Mouse (Mus musculus): Measurements from ENCODE around the gene Pbx2.

The Pbx2 gene

GRCm38 (mm10) chr17:34578070-34578469 is 13.0 kb upstream of the Pbx2 start:
- in situ Hi-C loops (cut with MboI, MseI): no loop called here

- in situ Hi-C loops (cut with MboI, MseI): no loop called here
Observed at GRCm38 (mm10) chr17:34582528-34582927, 8.5 kb upstream of the Pbx2 start.

GRCm38 (mm10) chr17:34583397-34583796 is 7.7 kb upstream of the Pbx2 start:
- in situ Hi-C loops (cut with MboI, MseI): no loop called here

- in situ Hi-C loops (cut with MboI, MseI): no loop called here
Observed at GRCm38 (mm10) chr17:34583819-34584218, 7.2 kb upstream of the Pbx2 start.

- in situ Hi-C loops (cut with MboI, MseI): no loop called here
Observed at GRCm38 (mm10) chr17:34585121-34585520, 5.9 kb upstream of the Pbx2 start.

- in situ Hi-C loops (cut with MboI, MseI): no loop called here
Observed at GRCm38 (mm10) chr17:34585877-34586771, 4.9 kb upstream of the Pbx2 start.

GRCm38 (mm10) chr17:34586796-34587422 is 4.2 kb upstream of the Pbx2 start:
- in situ Hi-C loops (cut with MboI, MseI): no loop called here

GRCm38 (mm10) chr17:34587423-34587811 is 3.6 kb upstream of the Pbx2 start:
- in situ Hi-C loops (cut with MboI, MseI): no loop called here

- in situ Hi-C loops (cut with MboI, MseI): no loop called here
Observed at GRCm38 (mm10) chr17:34587814-34588213, 3.3 kb upstream of the Pbx2 start.

GRCm38 (mm10) chr17:34588767-34589166 is 2.3 kb upstream of the Pbx2 start:
- in situ Hi-C loops (cut with MboI, MseI): no loop called here

GRCm38 (mm10) chr17:34589206-34589605 is 1.9 kb upstream of the Pbx2 start:
- in situ Hi-C loops (cut with MboI, MseI): no loop called here

- in situ Hi-C loops (cut with MboI, MseI): no loop called here
Observed at GRCm38 (mm10) chr17:34589681-34590101, 1.4 kb upstream of the Pbx2 start, which contains the start of gene Gpsm3. Gene Gpsm3, plus strand, starts transcription at chr17:34589806.

- in situ Hi-C loops (cut with MboI, MseI): no loop called here
Observed at GRCm38 (mm10) chr17:34590154-34590987, 695 bp upstream of the Pbx2 start.

GRCm38 (mm10) chr17:34591994-34592375 is 919 bp downstream of the Pbx2 start:
- in situ Hi-C loops (cut with MboI, MseI): no loop called here

GRCm38 (mm10) chr17:34592581-34593549 is 1.8 kb downstream of the Pbx2 start:
- in situ Hi-C loops (cut with MboI, MseI): no loop called here

GRCm38 (mm10) chr17:34593752-34594525 is 2.9 kb downstream of the Pbx2 start:
- in situ Hi-C loops (cut with MboI, MseI): no loop called here

- in situ Hi-C loops (cut with MboI, MseI): no loop called here
Observed at GRCm38 (mm10) chr17:34596098-34596497, 5.0 kb downstream of the Pbx2 start.

- in situ Hi-C loops (cut with MboI, MseI): no loop called here
Observed at GRCm38 (mm10) chr17:34597566-34598095, 6.6 kb downstream of the Pbx2 start, which contains the start of gene Ager. Gene Ager, plus strand, starts transcription at chr17:34597862.

GRCm38 (mm10) chr17:34599891-34600290 is 8.8 kb downstream of the Pbx2 start:
- in situ Hi-C loops (cut with MboI, MseI): no loop called here

GRCm38 (mm10) chr17:34601796-34602195 is 10.7 kb downstream of the Pbx2 start:
- in situ Hi-C loops (cut with MboI, MseI): no loop called here

All from T-helper 2 cell (primary cell).